Mouse (Mus musculus): ENCODE results near the gene Scel. TPM values are rescaled to one million over a fixed set of nuclear protein-coding genes. Genes with fewer than 3 reads are reported as not detected.

Gene Scel
- polyA plus RNA-seq, 1 experiment from 2014 or later: 0.19 TPM

DNA sequence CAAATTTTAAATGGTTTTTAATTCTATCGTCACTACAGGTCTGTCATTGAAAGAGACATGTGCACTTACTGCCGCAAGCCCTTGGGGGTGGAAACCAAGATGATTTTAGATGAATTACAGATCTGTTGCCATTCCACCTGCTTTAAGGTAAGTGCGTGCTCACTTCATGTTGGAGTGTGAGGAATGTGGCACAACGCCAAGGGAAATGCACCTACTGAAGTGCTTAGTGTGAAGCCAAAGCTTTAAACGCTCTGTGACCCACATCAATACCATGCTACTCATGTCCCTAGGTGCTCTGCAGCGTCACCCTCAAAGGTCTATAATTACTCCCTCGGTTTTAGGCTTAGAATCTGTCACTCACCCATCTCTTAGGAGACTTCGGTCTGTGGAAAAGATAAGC is 94.9 kb downstream of the Scel start:
- Histone ChIP-seq H3K4me1 (ENCODE audit: control insufficient read depth in 2 of 2, insufficient read depth in 2 of 2, low read length in 2 of 2) (no peaks in the 10 kb centered on the region), H3K9me3 (ENCODE audit: control insufficient read depth, low read length) (no peaks in the 10 kb centered on the region), H3K36me3 (ENCODE audit: control insufficient read depth, insufficient read depth, low read length) (no peaks in the 10 kb centered on the region), H3K4me2 (ENCODE audit: low read length) (no peak overlapping the region), H3K27me3 (ENCODE audit: control insufficient read depth, insufficient read depth, low read length) (no peaks in the 10 kb centered on the region), H3K9ac (ENCODE audit: low read length) (no peak overlapping the region), H3K4me3 (ENCODE audit: control insufficient read depth in 1 of 2, insufficient read depth in 1 of 2, low read depth in 1 of 2, low read length in 2 of 2) (no peak overlapping the region), H3K27ac (replicated peaks in 1 of 2; ENCODE audit: control insufficient read depth in 1 of 2, insufficient read depth in 1 of 2, low read depth in 2 of 2, low read length in 2 of 2) (no peak overlapping the region)
- 81% methylated on average over 8 of the region's 8 CpGs for WGBS
- no peak for ATAC-seq (ENCODE audit: insufficient number of reproducible peaks, insufficient read depth, low FRiP score, low read depth)

DNA sequence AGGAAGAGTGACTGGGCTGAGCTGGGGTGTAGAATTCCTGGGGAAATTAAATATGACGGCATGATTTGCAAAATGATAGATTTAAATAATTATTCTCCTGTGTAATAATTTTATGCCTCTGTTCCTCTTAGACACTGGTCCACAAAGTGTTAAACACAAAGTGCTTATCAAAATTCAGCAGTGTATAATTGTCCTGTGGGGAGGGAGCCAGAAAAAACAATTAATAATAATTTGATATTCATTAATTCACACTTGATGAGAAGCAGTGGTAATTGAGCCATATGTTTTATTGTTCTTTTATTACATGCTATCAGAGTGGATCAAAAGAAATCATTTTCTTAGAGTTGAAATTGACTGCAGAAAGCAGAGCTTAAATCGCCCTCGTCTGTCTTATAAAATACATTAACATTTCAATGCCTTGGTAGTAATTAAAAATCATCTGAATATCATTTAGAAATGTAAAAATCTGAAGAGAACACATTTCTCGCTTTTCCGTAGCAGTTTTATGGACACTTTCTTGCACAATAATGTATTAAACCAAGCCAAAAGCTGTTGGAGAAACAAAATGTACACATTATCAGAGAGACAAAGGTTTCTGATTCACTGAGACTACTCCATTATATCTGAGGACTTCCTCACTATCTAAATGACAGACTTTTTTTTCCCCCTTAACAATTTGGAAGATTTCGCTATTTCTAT is 100.6 kb downstream of the Scel start:
- WGBS: 87% methylated on average over 6 of the region's 6 CpGs
- no peak for ATAC-seq (ENCODE audit: insufficient number of reproducible peaks, insufficient read depth, low FRiP score, low read depth)
- no peaks in the 10 kb centered on the region for H3K4me1 ChIP-seq (ENCODE audit: control insufficient read depth in 2 of 2, insufficient read depth in 2 of 2, low read length in 2 of 2)

DNA sequence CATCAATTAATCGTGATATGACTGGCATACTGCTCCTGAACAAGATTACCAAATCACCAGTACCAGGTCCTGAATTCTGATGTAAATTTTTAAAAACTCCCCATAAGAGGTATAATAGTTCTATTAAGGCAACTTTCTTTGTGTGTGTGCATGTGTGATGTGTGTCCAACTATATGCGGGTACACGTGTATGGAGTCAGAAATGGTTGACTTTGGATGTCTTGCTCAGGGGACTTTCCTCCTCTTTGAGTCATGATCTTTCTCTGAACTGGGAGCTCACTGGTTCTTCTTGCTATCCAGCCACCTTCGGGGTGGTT is 101.1 kb downstream of the Scel start:
- H3K9me3 ChIP-seq (ENCODE audit: control insufficient read depth, low read length): no peaks in the 10 kb centered on the region
- no peaks in the 10 kb centered on the region for H3K36me3 ChIP-seq (ENCODE audit: control insufficient read depth, insufficient read depth, low read length)
- WGBS: 83% methylated on average over 4 of the region's 4 CpGs
- H3K9ac ChIP-seq (ENCODE audit: low read length): no peak overlapping the region
- no peaks in the 10 kb centered on the region for H3K4me1 ChIP-seq (ENCODE audit: control insufficient read depth in 2 of 2, insufficient read depth in 2 of 2, low read length in 2 of 2)
- no peaks in the 10 kb centered on the region for H3K27me3 ChIP-seq (ENCODE audit: control insufficient read depth, insufficient read depth, low read length)
- H3K4me2 ChIP-seq (ENCODE audit: low read length): no peak overlapping the region
- H3K27ac ChIP-seq (replicated peaks in 1 of 2; ENCODE audit: control insufficient read depth in 1 of 2, insufficient read depth in 1 of 2, low read depth in 2 of 2, low read length in 2 of 2): no peak overlapping the region
- no peak for ATAC-seq (ENCODE audit: insufficient number of reproducible peaks, insufficient read depth, low FRiP score, low read depth)
- H3K4me3 ChIP-seq (ENCODE audit: control insufficient read depth in 1 of 2, insufficient read depth in 1 of 2, low read depth in 1 of 2, low read length in 2 of 2): no peak overlapping the region

More for the DNA sequence above, 100.6 kb downstream of the Scel start:
- no peak overlapping the region for H3K27ac ChIP-seq (replicated peaks in 1 of 2; ENCODE audit: control insufficient read depth in 1 of 2, insufficient read depth in 1 of 2, low read depth in 2 of 2, low read length in 2 of 2)
- no peak overlapping the region for H3K9ac ChIP-seq (ENCODE audit: low read length)
- H3K36me3 ChIP-seq (ENCODE audit: control insufficient read depth, insufficient read depth, low read length): no peaks in the 10 kb centered on the region
- no peak overlapping the region for H3K4me2 ChIP-seq (ENCODE audit: low read length)
- no peaks in the 10 kb centered on the region for H3K9me3 ChIP-seq (ENCODE audit: control insufficient read depth, low read length)
- no peak overlapping the region for H3K4me3 ChIP-seq (ENCODE audit: control insufficient read depth in 1 of 2, insufficient read depth in 1 of 2, low read depth in 1 of 2, low read length in 2 of 2)
- H3K27me3 ChIP-seq (ENCODE audit: control insufficient read depth, insufficient read depth, low read length): no peaks in the 10 kb centered on the region

DNA sequence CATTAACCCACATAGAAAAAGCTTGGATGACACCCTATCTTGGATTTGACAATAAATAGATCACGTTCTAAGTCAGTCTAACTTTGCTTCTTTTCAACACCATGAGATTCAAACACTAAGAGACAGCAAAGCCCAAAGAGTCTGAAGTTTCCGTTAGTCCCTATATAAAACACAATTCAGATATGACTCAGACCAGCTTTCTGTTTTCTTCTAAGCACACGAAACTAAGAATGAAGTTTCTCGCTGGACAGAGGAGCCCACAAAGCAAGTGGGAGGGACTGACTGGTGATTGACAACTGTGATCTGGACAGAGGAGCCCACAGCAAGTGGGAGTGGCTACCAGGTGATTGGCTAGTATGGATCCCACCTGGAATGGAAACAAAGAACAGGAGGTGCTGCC is 106.6 kb downstream of the Scel start:
- Histone ChIP-seq H3K9me3 (ENCODE audit: control insufficient read depth, low read length) (no peaks in the 10 kb centered on the region), H3K9ac (ENCODE audit: low read length) (no peak overlapping the region), H3K36me3 (ENCODE audit: control insufficient read depth, insufficient read depth, low read length) (no peaks in the 10 kb centered on the region), H3K4me3 (ENCODE audit: control insufficient read depth in 1 of 2, insufficient read depth in 1 of 2, low read depth in 1 of 2, low read length in 2 of 2) (no peak overlapping the region), H3K27me3 (ENCODE audit: control insufficient read depth, insufficient read depth, low read length) (no peaks in the 10 kb centered on the region), H3K4me1 (ENCODE audit: control insufficient read depth in 2 of 2, insufficient read depth in 2 of 2, low read length in 2 of 2) (no peaks in the 10 kb centered on the region), H3K4me2 (ENCODE audit: low read length) (no peak overlapping the region), H3K27ac (replicated peaks in 1 of 2; ENCODE audit: control insufficient read depth in 1 of 2, insufficient read depth in 1 of 2, low read depth in 2 of 2, low read length in 2 of 2) (no peak overlapping the region)
- ATAC-seq (ENCODE audit: insufficient number of reproducible peaks, insufficient read depth, low FRiP score, low read depth): no peak
- 77% methylated on average over 4 of the region's 4 CpGs for WGBS

DNA sequence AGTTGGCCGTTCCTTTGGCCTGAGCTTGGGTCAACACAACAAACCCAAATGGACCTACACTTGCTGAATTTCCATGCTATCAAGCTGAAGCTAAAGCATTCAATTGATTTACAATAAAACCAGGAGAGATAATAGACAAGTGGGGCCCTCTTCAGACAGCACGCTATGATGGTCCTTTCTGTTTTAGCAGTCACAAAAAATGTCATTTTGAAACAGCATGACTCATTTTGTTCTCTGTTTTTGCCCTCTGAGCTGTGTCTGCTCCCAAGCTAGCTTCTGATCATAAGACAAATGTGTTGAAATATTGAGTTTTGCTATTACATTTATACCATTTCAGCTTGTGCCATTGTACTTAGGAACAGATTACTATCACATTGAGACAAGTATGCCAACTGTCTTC is 108.1 kb downstream of the Scel start:
- H3K4me3 ChIP-seq (ENCODE audit: control insufficient read depth in 1 of 2, insufficient read depth in 1 of 2, low read depth in 1 of 2, low read length in 2 of 2): no peak overlapping the region
- WGBS: 77% methylated on average over 2 of the region's 2 CpGs
- no peaks in the 10 kb centered on the region for H3K4me1 ChIP-seq (ENCODE audit: control insufficient read depth in 2 of 2, insufficient read depth in 2 of 2, low read length in 2 of 2)
- H3K36me3 ChIP-seq (ENCODE audit: control insufficient read depth, insufficient read depth, low read length): no peaks in the 10 kb centered on the region
- H3K27me3 ChIP-seq (ENCODE audit: control insufficient read depth, insufficient read depth, low read length): no peaks in the 10 kb centered on the region
- H3K27ac ChIP-seq (replicated peaks in 1 of 2; ENCODE audit: control insufficient read depth in 1 of 2, insufficient read depth in 1 of 2, low read depth in 2 of 2, low read length in 2 of 2): no peak overlapping the region
- H3K4me2 ChIP-seq (ENCODE audit: low read length): no peak overlapping the region
- no peak for ATAC-seq (ENCODE audit: insufficient number of reproducible peaks, insufficient read depth, low FRiP score, low read depth)
- H3K9me3 ChIP-seq (ENCODE audit: control insufficient read depth, low read length): no peaks in the 10 kb centered on the region
- no peak overlapping the region for H3K9ac ChIP-seq (ENCODE audit: low read length)

DNA sequence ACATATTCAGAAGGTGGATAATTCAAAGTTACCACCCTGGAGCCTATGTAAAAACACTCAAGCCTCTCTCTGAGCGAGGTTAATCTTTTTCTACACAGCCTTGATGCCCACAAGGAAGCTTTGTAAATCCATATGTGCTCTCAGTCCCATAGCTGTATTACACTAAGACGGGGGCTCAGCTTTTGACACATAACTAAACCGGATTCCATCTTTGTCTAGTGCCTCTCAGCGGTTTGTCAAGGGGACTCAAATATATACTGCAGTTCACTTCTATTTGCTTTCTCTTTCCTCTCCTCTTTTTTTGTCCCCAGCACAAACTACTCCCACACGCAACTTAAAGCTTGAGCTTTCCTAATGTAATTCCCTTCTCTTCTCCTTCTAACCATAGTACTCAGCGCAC is 113.0 kb downstream of the Scel start:
- H3K9ac ChIP-seq (ENCODE audit: low read length): no peak overlapping the region
- H3K4me1 ChIP-seq (ENCODE audit: control insufficient read depth in 2 of 2, insufficient read depth in 2 of 2, low read length in 2 of 2): no peaks in the 10 kb centered on the region
- H3K36me3 ChIP-seq (ENCODE audit: control insufficient read depth, insufficient read depth, low read length): no peaks in the 10 kb centered on the region
- H3K9me3 ChIP-seq (ENCODE audit: control insufficient read depth, low read length): no peaks in the 10 kb centered on the region
- H3K4me2 ChIP-seq (ENCODE audit: low read length): no peak overlapping the region
- ATAC-seq (ENCODE audit: insufficient number of reproducible peaks, insufficient read depth, low FRiP score, low read depth): no peak
- H3K27me3 ChIP-seq (ENCODE audit: control insufficient read depth, insufficient read depth, low read length): no peaks in the 10 kb centered on the region
- H3K4me3 ChIP-seq (ENCODE audit: control insufficient read depth in 1 of 2, insufficient read depth in 1 of 2, low read depth in 1 of 2, low read length in 2 of 2): no peak overlapping the region
- H3K27ac ChIP-seq (replicated peaks in 1 of 2; ENCODE audit: control insufficient read depth in 1 of 2, insufficient read depth in 1 of 2, low read depth in 2 of 2, low read length in 2 of 2): no peak overlapping the region
- 81% methylated on average over 6 of the region's 6 CpGs for WGBS

DNA sequence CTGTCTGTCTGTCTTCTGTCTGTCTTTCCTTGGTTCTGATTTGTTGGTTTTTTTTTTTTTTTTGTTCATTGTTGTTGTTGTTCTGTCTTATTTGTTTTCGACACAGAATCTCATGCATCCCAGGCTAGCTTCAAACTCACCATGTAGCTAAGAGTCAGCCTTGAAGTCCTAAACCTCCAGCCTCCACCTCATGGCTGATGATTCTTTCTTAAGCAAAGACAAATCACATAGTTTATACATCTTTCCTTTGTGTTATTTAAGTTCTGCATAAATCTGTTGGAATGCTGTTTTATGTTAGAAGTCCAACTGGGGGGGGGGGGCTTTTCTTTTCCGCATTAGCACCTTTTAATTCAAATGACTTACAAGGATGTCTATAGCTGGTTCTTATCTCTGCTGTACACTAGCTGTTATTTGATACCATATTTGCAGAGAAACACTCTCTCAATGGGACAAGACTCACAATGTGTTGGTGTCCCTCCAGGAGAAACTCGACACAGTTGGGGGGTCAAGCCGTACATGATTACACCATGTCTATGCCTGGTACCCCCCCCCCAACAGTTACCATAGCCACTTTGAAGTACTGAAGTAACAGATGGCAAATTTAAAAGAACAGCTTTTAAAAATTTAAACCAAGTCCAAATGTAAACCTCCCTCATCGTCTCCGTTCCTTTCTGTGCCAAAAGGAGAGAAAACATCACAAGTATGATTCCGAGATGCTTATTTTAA is 116.7 kb downstream of the Scel start:
- H3K27me3 ChIP-seq (ENCODE audit: control insufficient read depth, insufficient read depth, low read length): no peaks in the 10 kb centered on the region
- no peaks in the 10 kb centered on the region; the same call in 1 of the 2 replicates for H3K9me3 ChIP-seq (ENCODE audit: control insufficient read depth, low read length)
- no peak for ATAC-seq (ENCODE audit: insufficient number of reproducible peaks, insufficient read depth, low FRiP score, low read depth)
- no peak overlapping the region for H3K9ac ChIP-seq (ENCODE audit: low read length)
- no peaks in the 10 kb centered on the region for H3K36me3 ChIP-seq (ENCODE audit: control insufficient read depth, insufficient read depth, low read length)
- no peak overlapping the region for H3K27ac ChIP-seq (replicated peaks in 1 of 2; ENCODE audit: control insufficient read depth in 1 of 2, insufficient read depth in 1 of 2, low read depth in 2 of 2, low read length in 2 of 2)
- 86% methylated on average over 7 of the region's 7 CpGs for WGBS
- no peak overlapping the region for H3K4me3 ChIP-seq (ENCODE audit: control insufficient read depth in 1 of 2, insufficient read depth in 1 of 2, low read depth in 1 of 2, low read length in 2 of 2)
- no peaks in the 10 kb centered on the region for H3K4me1 ChIP-seq (ENCODE audit: control insufficient read depth in 2 of 2, insufficient read depth in 2 of 2, low read length in 2 of 2)
- no peak overlapping the region for H3K4me2 ChIP-seq (ENCODE audit: low read length)

DNA sequence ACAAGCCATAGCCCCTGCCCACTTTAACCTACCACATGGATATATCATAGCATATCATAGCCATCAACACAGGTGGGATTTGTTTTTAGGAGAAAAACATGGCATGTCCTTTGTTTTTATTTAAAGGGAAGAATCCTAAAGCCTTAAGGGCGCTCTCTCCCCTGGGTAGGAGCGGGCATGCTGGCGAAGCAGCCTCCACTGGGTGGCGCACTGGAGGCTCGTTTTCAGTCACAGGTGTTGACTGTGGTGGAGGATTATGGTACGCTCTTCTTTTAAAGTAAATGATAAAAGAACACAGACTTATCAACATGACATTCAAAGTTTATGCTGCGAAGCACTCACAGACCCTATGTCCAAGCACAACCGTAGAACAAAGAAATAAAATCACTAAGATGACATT is 117.4 kb downstream of the Scel start:
- Histone ChIP-seq H3K4me1 (ENCODE audit: control insufficient read depth in 2 of 2, insufficient read depth in 2 of 2, low read length in 2 of 2) (no peaks in the 10 kb centered on the region), H3K36me3 (ENCODE audit: control insufficient read depth, insufficient read depth, low read length) (no peaks in the 10 kb centered on the region), H3K4me3 (ENCODE audit: control insufficient read depth in 1 of 2, insufficient read depth in 1 of 2, low read depth in 1 of 2, low read length in 2 of 2) (no peak overlapping the region), H3K27me3 (ENCODE audit: control insufficient read depth, insufficient read depth, low read length) (no peaks in the 10 kb centered on the region), H3K9me3 (ENCODE audit: control insufficient read depth, low read length) (no peaks in the 10 kb centered on the region; the same call in 1 of the 2 replicates), H3K27ac (replicated peaks in 1 of 2; ENCODE audit: control insufficient read depth in 1 of 2, insufficient read depth in 1 of 2, low read depth in 2 of 2, low read length in 2 of 2) (no peak overlapping the region), H3K4me2 (ENCODE audit: low read length) (no peak overlapping the region), H3K9ac (ENCODE audit: low read length) (no peak overlapping the region)
- 78% methylated on average over 8 of the region's 8 CpGs for WGBS
- ATAC-seq (ENCODE audit: insufficient number of reproducible peaks, insufficient read depth, low FRiP score, low read depth): no peak
